ENCODE assay signal across 18 mouse cellular contexts in genomic region chr1:133196181-133196580, GRCm38 (mm10). TPM values are rescaled to one million over a fixed set of nuclear protein-coding genes. Genes with fewer than 3 reads are reported as not detected.
DNase-seq lines count a peak whose midpoint lies in the region; ATAC-seq and TF ChIP-seq lines count a peak whose summit lies in the region.
"Had no signal": no experiment of that assay in that cellular context is flagged by ENCODE, and none has a peak within 500 bp of the region (broad histone marks: within the 10 kb centered on the region; RNA-seq: fewer than 3 reads in every experiment).

No protein-coding gene starts in this region.

- peak; percentile 78 for ATAC-seq in forebrain, embryonic 15.5 days (replicated peaks)
- ATAC-seq in hindbrain, embryonic 16.5 days = peak; percentile 18; the same call in 1 of the 2 replicates
- peak; percentile 61 for ATAC-seq in neural tube, embryonic 13.5 days (ENCODE audit: low read depth)
- ATAC-seq: intestine, embryonic 16.5 days; liver, postnatal 0 days had no signal

- H3K4me1 ChIP-seq in embryonic facial prominence, embryonic 10.5 days = peaks cover 43% of the 10 kb centered on the region
- peaks cover 43% of the 10 kb centered on the region for H3K4me1 ChIP-seq in forebrain, embryonic 15.5 days
- H3K4me1 ChIP-seq in hindbrain, embryonic 16.5 days (ENCODE audit: control insufficient read depth, insufficient read depth, low read depth, low read length) = peaks cover 17% of the 10 kb centered on the region
- H3K4me1 ChIP-seq in neural tube, embryonic 13.5 days (replicated peaks) = peaks cover 87% of the 10 kb centered on the region
- no peaks in the 10 kb centered on the region for H3K4me1 ChIP-seq in thymus, adult 2 months (replicated peaks; ENCODE audit: control insufficient read depth, insufficient read depth, low read length)

- H3K27me3 ChIP-seq in embryonic facial prominence, embryonic 10.5 days (replicated peaks; ENCODE audit: low read depth, poor library complexity, severe bottlenecking) = peaks cover 60% of the 10 kb centered on the region
- H3K27me3 ChIP-seq in forebrain, embryonic 15.5 days = peaks cover 28% of the 10 kb centered on the region
- no peaks in the 10 kb centered on the region for H3K27me3 ChIP-seq in hindbrain, embryonic 16.5 days (replicated peaks; ENCODE audit: control insufficient read depth, insufficient read depth, low read length)
- no peaks in the 10 kb centered on the region for H3K27me3 ChIP-seq in neural tube, embryonic 13.5 days
- H3K27me3 ChIP-seq in thymus, adult 2 months (ENCODE audit: control insufficient read depth, insufficient read depth, low read length) = no peaks in the 10 kb centered on the region
- H3K27me3 ChIP-seq: limb, embryonic 15.5 days had no signal

- no peak overlapping the region for H3K4me3 ChIP-seq in embryonic facial prominence, embryonic 10.5 days
- H3K4me3 ChIP-seq in forebrain, embryonic 15.5 days = no peak overlapping the region
- no peak overlapping the region for H3K4me3 ChIP-seq in hindbrain, embryonic 16.5 days (ENCODE audit: low read length)
- no peak overlapping the region for H3K4me3 ChIP-seq in neural tube, embryonic 13.5 days
- no peak overlapping the region for H3K4me3 ChIP-seq in thymus, adult 2 months (ENCODE audit: control insufficient read depth, insufficient read depth, low read length)
- H3K4me3 ChIP-seq: limb, embryonic 15.5 days had no signal

- H3K4me2 ChIP-seq in forebrain, embryonic 15.5 days (replicated peaks) = no peak overlapping the region
- H3K4me2 ChIP-seq in hindbrain, embryonic 16.5 days (ENCODE audit: low read length) = no peak overlapping the region
- no peak overlapping the region for H3K4me2 ChIP-seq in neural tube, embryonic 13.5 days
- H3K4me2 ChIP-seq: limb, embryonic 15.5 days had no signal

- TF ChIP-seq POLR2A in thymus, adult 2 months (IDR thresholded peaks at IDR 0.05; ENCODE audit: control insufficient read depth, extremely low read depth, insufficient read depth, low read length, poor library complexity) = no peak

- no peaks in the 10 kb centered on the region for H3K9me3 ChIP-seq in embryonic facial prominence, embryonic 10.5 days
- H3K9me3 ChIP-seq in forebrain, embryonic 15.5 days = no peaks in the 10 kb centered on the region
- H3K9me3 ChIP-seq in hindbrain, embryonic 16.5 days (ENCODE audit: control insufficient read depth, low read length) = no peaks in the 10 kb centered on the region
- no peaks in the 10 kb centered on the region for H3K9me3 ChIP-seq in neural tube, embryonic 13.5 days
- H3K9me3 ChIP-seq: G1E; limb, embryonic 15.5 days had no signal

- DNase-seq in embryonic facial prominence, embryonic 10.5 days (ENCODE audit: low spot score) = no peak
- DNase-seq in thymus, adult 2 months = no peak
- no peak for DNase-seq in spleen, adult 12 weeks (ENCODE audit: low spot score)
- DNase-seq in spleen, postnatal 4 days (ENCODE audit: low spot score in 2 of 2) = no peak
- no peak for DNase-seq in heart, postnatal 25 days (ENCODE audit: low spot score)
- DNase-seq: cerebellum, adult 8-10 months; heart, postnatal 10 days; kidney, postnatal 14 days; layer of hippocampus, adult 9-11 months; liver, postnatal 0 days; lung, postnatal 36 days; right cerebral cortex, postnatal 4 days had no signal

- peak overlapping the region; percentile 44 for H3K27ac ChIP-seq in embryonic facial prominence, embryonic 10.5 days (replicated peaks)
- H3K27ac ChIP-seq in forebrain, embryonic 15.5 days (replicated peaks) = no peak overlapping the region
- no peak overlapping the region for H3K27ac ChIP-seq in hindbrain, embryonic 16.5 days (ENCODE audit: low read depth, low read length)
- H3K27ac ChIP-seq in neural tube, embryonic 13.5 days (replicated peaks) = peak overlapping the region; percentile 89
- H3K27ac ChIP-seq in thymus, adult 2 months (ENCODE audit: control insufficient read depth, insufficient read depth, low read length) = no peak overlapping the region
- H3K27ac ChIP-seq: limb, embryonic 15.5 days had no signal

- H3K9ac ChIP-seq in forebrain, embryonic 15.5 days (replicated peaks) = no peak overlapping the region
- H3K9ac ChIP-seq in hindbrain, embryonic 16.5 days (ENCODE audit: low read depth, low read length) = no peak overlapping the region
- no peak overlapping the region for H3K9ac ChIP-seq in neural tube, embryonic 13.5 days
- H3K9ac ChIP-seq: limb, embryonic 15.5 days; liver, postnatal 0 days had no signal

- no peak for TF ChIP-seq CTCF in thymus, adult 2 months (IDR thresholded peaks at IDR 0.05; ENCODE audit: borderline replicate concordance, control insufficient read depth, extremely low read depth, insufficient read depth, low read length, poor library complexity)

- WGBS in embryonic facial prominence, embryonic 10.5 days = 26% methylated on average over 6 of the region's 6 CpGs
- WGBS in forebrain, embryonic 15.5 days = 7% methylated on average over 6 of the region's 6 CpGs
- 19% methylated on average over 6 of the region's 6 CpGs for WGBS in hindbrain, embryonic 16.5 days
- WGBS in neural tube, embryonic 13.5 days = 4% methylated on average over 6 of the region's 6 CpGs
- WGBS in thymus, adult 2 months = 89% methylated on average over 6 of the region's 6 CpGs

- H3K36me3 ChIP-seq in embryonic facial prominence, embryonic 10.5 days (replicated peaks) = no peaks in the 10 kb centered on the region
- H3K36me3 ChIP-seq in forebrain, embryonic 15.5 days = no peaks in the 10 kb centered on the region
- no peaks in the 10 kb centered on the region for H3K36me3 ChIP-seq in hindbrain, embryonic 16.5 days (ENCODE audit: control insufficient read depth, insufficient read depth, low read length)
- H3K36me3 ChIP-seq in neural tube, embryonic 13.5 days = no peaks in the 10 kb centered on the region
- no peaks in the 10 kb centered on the region for H3K36me3 ChIP-seq in thymus, adult 2 months (ENCODE audit: control insufficient read depth, insufficient read depth, low read length)
- H3K36me3 ChIP-seq: G1E; limb, embryonic 15.5 days had no signal

- intact Hi-C loops in heart, postnatal 25 days (cut with DNase I) = no loop called here

RNA-seq across cellular contexts. Expression of gene Plekha6, which starts 32.2 kb away (rescaled TPM):
- polyA plus RNA-seq in embryonic facial prominence, embryonic 10.5 days (2016; fragmentation: Nextera tagmentation; extraction: Ambion mirVana) = 3.4 and 3.7 TPM in 2 replicates
- 10.6 and 12.8 TPM in 2 replicates for polyA plus RNA-seq in forebrain, embryonic 15.5 days (2015; fragmentation: Nextera tagmentation; extraction: Ambion mirVana)
- polyA plus RNA-seq in hindbrain, embryonic 16.5 days (2015; fragmentation: Nextera tagmentation; extraction: Ambion mirVana) = 15.0 TPM in 2 replicates
- 25.8 and 27.4 TPM in 2 replicates for polyA plus RNA-seq in neural tube, embryonic 13.5 days (2015; fragmentation: Nextera tagmentation; extraction: Ambion mirVana)
- polyA plus RNA-seq in thymus, adult 2 months (2012; rRNA removed) = 5.1 and 9.4 TPM in 2 replicates
- total RNA-seq in heart, postnatal 25 days (2021) = 10 to 100 TPM; 66.5 to 77.1 TPM

Comparison
In these comparisons a context has a peak if more than half of its experiments do, and no peak if none do; other contexts are left out.
1. H3K27ac ChIP-seq: peak in embryonic facial prominence, embryonic 10.5 days (single experiment) and neural tube, embryonic 13.5 days (single experiment); none in forebrain, embryonic 15.5 days (single experiment), hindbrain, embryonic 16.5 days (single experiment) and thymus, adult 2 months (single experiment).
2. ATAC-seq: peak in every context shown above with its lines; median percentile 78 in forebrain, embryonic 15.5 days; 61 in neural tube, embryonic 13.5 days; 18 in hindbrain, embryonic 16.5 days.